Mouse (Mus musculus): Measurements from ENCODE around the gene Clnk.
"Not testable (repeated sequence)": the region's sequence is repeated elsewhere in the genome, so short reads cannot be mapped to it uniquely, and the experiment has no call there.

Clnk gene

DNA sequence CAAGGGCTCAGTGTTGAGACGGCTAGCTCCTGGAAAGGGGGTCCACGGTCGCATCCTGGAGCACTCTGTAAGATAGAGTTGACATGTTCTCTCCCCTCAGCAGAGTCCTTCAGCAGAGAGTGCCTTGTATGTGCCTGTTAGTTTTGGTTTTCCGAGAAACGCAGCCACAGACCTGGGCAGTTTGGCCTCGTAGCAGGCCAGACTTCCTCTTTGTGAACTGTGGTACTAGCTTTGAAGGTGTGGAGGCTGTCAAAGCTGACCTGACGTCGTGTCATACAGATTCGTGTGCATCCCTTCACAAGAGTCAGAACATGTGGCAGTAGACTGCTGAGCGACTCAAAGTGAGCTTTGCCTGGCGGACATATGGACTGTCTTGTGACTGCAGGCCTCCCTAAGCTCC, at the start of gene Clnk:
TSS of gene Clnk (minus strand) at position 191 of the 400 bp plus-strand sequence.
- no peak for DNase-seq

DNA sequence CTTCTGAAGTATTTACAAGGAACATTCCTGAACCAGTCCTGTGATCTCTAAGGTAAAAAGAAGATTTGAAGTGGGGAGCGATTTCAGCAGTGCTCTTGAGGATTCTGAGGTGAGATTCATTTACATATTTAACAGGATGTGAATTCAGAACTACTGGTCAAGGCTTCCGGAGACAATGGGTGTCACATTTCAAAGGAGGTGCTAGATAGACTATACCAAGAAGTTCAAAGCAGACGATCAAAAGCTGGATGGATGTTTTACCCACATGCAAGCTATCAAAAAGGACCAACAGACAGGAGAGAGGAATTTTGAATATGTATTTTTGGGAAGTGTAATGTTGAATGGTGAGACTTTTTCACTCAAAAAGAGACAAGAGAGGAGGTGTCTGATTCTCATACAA, 28.7 kb upstream of the Clnk start:
- DNase-seq = no peak

DNA sequence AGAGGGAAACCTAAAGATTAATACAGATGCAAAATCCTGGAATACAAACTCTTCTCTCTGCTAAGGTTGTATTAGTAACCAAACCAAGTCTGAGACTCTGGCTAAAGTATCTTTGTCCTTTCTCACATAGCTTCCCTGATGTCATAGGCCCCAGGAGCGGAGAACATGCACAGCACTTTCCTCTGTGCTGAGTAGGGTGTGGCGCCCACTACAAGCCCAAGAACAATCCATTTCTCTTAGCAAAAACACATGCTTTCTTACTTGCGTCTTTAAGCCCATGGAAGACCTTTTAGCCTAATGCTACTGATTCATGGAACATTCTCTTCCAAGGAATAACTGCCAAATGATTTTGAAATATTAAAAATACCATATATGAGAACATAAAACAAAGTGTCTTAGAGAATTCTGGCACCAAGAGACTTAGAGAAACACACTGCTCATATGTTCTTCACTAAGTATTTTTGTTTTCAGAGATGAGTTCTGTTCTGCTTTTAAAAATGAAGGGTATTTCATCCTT, 28.0 kb upstream of the Clnk start:
- no peak for DNase-seq

DNA sequence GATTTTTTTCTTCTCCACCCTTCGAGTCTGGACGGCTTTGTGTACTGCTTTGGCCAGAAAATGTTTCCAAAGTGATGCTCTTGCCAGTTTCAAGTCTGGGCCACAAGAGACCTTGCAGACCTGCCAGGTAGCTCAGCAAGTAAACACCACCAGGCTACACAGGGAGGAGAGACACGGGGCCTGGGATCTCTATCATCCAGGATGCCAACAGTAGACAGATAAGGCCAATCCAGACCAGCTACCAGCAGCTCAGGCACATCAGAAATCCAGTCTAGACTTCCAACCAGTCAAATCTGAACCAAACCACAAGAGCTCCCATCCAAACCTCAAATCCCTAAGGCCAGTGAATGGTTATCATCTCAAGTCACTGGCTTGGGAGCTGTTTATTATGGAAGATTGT, 26.3 kb upstream of the Clnk start:
- no peak for DNase-seq

DNA sequence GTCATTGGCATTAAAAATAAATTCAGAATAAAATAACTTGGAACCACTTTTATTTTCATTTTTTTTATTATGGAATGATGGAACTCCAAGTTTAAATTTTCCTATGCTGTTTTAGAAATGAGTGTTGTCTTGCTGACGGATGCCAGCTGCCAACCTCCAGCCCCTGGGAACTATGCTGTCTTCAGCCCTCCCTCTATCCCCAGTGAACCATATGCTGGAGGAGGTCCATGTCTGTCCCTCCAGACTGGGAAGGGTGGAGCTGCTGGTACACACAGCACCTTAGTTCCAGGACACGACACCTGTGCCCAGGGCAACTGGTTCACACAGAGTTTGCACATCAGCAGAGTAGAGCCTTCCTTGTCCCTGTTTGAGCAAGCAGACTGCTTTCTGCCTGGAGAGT, 22.4 kb upstream of the Clnk start:
- no peak for DNase-seq

DNA sequence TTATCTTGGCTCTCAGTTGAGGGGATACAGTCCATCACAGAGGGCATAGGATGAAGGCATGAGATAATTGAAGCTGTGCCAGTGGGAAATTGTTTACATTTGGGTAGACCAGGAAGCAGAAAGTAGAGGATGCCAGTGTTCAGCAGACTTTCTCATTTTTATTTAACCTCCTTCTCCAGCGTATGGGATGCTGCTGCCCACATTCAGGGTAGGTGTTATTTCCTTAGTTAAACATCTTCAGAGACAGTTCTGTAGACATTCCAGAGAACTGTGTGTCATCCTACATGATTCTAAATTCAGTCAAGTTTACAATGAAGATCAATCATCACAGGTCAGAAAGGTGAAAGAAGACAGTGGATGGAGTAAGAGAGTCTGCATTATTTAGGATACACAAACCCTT, 12.0 kb upstream of the Clnk start:
- no peak for DNase-seq

DNA sequence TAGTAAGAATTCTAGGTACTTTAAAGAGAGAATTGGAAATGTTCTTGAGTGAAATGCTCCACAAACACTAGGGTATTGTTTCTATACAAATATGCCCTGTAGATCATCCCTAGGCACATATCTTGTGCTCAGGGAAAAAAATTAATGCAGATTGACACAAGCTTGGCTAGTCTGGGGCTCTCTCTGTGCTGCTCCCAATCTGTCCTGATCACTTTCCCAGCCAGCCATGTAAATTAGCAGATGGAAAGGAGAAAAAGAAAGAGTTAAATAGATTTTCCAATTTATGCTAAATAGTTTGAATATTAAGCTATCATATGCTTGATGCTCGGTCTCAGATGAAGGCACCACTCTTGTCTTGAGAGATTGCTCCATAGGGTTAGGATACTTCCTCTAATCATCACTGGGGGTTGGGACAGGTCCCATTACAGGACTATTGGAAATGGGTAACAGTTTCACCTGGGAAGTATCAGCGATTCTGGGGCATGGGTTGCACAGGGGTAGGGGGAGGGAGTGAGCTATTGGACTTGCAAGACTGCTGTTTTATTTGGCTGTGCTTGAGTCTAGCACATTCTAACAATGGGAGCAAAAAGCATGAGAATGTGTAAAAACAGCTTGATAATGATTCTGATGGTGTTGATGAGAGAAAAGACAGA, 10.1 kb upstream of the Clnk start:
- DNase-seq = no peak

DNA sequence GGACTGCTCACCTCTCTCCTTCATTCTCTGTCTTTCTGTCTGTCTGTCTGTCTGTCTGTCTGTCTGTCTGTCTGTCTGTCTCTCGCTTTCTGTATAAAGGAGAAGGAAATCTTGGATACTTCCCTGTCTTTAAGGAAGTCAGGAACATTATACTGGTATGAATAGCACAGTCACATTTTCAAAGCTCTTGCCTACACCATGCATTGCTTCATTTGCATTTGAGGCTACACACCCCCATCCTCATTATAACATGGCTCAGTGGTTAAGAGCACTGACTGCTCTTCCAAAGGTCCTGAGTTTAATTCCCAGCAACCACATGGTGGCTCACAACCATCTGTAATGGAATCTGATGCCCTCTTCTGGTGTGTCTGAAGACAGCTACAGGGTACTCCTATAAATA, 6.0 kb upstream of the Clnk start:
- DNase-seq = not testable (repeated sequence)

DNA sequence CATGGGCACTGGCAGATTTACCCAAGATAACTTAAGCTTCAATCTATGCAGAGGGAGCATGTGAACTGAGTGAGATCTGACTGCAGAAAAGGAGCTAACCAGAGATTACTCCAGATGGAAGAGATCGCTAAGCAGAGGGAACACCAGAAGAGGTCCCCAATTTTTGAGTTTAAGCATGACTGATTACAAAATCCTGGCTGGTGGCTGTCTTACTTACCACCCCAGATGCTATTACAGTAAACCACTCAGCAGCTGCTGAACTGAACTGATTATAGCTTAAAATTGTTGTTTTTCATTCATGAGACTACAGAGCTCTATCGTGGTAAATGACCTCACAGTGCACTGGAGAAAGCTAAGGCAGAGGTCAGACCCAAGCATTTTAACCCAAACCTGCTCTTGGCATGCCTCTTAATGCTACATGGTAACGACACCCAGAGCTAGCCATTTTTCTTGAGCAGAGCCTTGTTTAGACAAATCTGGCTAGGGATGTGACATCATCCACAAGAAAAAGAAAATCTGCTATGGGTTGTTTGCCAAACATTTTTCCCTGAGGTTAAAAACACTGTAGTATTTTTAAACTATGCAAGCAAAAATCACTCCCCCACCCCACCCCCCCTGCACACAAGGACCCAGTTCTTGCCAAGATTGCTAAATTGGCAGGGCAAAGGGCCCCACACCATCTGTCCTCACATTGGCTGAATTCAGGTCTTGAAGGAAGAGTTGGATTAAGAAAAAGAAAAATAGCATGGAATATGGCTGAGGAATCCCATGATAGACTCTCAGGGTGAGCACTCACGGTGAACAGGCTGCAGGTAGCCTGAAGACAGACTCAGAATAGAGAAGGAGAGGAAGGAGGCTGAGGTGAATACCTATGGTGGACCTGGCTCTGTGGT, 5.4 kb upstream of the Clnk start:
- DNase-seq = peak; percentile 81 to 83

DNA sequence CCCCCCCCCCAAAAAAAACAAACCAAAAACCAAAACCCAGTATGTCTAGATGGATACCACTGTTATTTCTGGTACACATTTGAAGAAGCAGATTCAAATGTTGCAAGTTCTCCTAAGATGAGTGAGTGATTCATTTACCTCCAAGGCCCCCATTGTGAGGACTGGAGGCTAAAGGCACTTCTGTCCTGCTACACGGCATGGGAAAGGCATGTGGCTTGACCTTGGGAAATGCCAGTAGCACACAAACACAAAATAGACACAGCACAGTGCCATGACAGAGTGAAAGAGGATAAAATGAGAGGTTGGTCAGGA, 4.8 kb upstream of the Clnk start:
- DNase-seq = no peak

DNA sequence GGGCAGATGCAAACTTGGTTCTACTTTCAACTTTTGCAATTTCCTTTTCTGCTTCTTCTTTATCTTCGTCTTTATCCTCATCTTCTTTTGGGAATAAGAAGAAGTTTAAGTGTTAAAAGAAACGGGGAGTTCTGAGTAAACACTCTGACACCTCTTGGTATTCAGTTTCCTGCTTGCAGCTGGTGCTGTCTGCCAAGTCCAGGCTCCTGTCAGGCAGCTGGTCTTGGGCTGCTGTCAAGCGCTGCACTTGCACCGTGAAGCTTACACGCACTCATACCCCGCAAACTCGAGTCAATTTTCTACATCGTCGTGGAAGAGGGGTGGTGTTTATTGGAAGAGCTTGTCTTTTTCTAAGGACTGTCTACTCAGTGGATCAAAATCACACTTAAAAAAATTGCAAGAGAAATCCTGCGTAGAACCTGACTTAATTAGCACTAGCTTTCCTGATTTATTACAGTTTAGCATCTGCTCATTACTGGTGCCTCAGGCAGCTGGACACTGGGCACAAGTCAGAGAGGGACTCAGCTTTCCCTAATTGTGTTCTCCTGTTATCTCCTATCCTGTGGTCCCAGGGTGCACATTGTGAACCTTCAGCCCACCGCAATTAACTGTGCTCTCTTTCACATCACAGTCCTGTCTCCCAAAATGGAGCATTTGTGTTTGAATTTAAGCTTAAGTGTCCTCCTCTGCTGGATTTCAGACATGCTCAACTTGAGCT, 3.5 kb upstream of the Clnk start:
- DNase-seq = no peak

DNA sequence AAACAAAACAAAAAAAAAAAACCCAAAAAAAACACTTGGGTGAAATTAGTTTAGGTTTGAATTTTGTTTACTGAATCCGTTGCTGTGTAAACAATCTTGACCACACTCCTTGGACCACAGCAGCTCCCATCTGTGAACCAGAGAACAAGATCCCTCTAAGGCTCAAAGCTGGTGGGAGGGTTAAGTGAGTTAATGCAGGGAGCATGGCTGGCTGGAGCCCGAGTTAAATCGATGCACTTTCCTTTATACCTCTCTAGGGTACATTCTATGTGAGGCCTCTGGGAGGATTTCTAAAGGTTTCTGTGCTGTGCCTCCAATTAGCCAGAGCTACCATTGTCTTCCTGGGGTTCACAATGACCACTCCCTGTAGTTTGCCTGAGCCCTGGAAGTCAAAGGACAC, 1.2 kb downstream of the Clnk start:
- no peak for DNase-seq

DNA sequence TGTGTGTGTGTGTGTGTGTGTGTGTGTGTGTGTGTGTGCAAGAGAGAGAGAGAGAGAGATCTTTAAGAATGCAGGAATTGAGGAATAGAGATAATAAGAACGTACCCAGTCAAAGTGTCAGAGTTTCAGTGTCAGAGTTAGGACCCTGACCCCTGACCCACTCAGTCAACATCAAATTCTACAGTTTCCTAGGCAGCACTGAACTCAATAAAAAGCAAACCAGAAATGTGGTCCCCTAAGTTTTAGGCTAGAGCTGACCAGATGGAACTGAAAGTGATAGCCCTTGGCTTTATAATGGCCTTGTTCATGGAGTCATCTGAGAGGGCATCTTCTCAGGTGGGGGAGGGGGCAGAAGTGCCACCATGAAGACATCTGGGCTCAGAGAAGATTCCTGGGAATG, 1.7 kb downstream of the Clnk start:
- no peak for DNase-seq

DNA sequence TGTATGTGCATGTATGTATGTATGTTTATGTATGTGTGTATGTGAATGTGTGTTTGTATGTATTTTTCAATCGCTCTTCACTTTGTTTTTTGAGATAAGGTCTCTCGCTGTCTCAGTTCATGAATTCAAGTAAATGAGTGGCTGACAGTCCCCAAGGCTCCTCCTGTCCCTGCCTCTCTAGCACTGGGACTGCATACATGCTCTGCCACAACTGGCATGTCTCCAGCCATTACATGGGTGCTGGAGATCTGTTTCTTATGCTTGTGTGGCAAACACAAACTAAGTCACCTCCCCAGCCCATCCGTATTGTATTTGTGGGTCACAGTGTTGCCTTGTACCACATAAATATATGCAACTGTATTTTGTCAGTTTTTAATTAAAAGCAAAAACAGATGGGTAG, 3.7 kb downstream of the Clnk start:
- DNase-seq = no peak

DNA sequence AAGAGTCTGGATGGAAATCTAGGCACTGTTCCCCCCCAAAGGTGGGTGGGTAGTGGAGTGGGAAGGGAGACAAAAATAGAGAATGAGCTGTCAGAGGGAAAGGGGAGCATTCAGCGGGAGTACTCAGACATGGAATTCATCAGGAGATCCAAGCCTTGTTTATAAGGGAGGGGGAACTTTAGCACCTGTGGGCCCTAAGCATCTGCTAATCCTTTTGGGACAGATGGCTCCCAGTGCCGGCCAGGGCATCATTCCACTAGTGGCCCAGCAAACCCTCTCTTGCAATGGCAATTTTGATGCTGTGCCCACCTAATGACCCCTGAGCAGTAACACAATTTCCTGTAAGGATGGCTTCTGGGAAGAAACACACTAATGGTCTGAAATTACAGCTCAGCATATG, 5.0 kb downstream of the Clnk start:
- peak; percentile 96 to 97 for DNase-seq

DNA sequence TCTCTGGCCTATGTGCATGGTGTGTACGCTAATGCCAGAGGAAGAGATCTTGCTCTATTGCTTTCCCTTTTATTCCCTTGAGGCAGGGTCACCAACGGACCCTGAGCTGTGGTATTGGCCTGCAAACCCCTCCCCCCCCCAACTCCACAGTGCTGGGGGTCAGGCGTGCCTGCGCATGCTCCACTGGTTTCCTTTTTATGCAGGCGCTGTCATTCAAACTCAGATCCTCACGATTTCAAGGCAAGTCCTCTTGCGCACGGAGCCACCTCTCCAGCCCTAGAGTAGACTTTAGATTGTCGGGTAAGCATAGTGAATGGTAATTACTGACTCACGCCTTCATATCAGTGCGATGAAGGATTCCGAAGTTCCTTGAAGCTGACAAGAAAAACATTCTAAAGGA, 6.1 kb downstream of the Clnk start:
- no peak for DNase-seq

DNA sequence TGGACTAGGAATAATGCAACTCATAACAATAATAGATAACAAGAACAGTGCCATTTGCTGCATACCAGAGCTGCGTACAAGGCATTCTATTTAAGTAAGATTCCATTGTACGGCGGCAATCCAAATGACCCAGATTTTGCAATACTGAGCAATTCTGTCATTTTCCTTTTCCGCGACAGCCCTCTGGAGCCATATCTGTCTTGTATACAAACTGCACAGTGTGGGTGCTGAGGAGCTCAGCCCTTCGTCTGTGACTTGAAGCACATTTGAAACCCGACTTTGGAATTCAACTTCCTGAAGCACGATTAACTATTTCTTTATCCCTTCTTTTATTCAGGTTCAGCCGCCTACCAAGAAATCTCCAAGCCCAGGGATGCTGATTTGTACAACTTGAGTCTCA, 6.6 kb downstream of the Clnk start:
- DNase-seq = peak in 1 of 2 experiments; percentile 50

DNA sequence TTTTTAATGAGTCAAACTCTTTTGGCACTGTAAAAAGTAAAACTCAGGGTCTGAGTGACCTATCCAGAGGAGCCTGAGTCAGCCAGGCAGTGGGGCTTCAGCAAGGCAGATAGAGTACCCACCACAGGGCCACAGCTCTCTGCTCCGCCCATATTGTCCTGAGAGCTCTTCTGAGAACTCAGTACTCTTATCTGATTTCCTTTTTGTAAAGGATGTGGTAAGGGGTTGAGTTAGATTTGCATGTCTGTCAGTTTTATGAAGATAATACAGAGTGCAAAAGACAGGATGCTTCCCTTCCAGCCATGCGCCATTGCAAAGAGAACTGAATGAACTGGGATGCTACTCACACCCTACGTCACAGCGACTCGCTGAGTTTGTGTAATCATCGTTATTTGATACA, 12.0 kb downstream of the Clnk start:
- DNase-seq = no peak

DNA sequence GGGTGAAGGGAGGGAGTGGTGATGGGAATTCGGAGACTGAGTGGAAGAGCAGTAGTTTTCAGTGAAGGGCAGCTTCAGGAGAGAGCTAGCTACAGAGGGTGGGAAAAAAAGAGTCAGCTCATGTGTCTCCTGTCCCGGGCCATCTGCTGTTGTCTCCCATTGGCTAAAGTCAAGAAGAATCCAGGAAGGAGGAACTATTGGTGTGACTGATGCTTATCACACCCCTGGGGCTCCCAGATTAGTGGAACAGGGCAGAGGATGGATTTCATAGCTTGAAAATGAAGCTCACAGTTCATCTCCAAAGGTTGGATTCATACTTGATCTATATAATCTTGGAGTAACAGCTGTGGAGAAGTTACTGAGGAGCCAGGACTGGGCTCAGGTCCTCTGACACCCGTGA, 13.6 kb downstream of the Clnk start:
- DNase-seq = peak; percentile 39 to 52

DNA sequence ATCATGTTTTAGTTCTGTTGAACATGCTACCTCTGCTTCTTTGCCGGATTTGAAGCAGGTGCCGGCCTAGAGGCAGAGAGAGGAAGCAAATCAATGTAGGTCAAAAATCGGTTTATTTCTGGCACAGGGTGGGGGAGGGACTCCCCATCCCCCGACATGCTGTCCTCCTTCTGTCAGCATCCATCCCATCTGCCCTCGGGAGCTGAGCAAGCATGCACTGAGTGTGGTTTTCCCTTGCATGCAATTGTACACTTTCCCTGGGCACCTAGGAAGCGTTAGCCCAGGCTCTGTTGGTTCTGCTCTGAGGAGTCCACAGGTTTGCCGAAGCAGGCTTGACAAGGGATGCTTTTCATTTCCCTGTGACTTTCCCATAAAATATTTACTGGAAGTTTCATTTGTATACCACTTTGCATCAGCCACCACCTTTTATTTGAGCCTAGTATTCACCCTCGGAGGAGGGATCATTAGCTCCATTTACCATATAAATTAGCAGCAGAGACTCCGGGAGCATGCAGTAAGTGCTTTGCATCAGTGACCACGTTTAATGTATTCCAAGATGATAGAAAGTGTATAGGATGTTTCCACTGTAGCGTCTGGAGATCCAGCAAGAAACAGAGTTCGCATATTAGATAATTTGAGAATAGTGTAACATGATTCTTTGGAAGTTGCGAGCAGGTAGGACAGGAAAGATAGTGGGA, 14.2 kb downstream of the Clnk start:
- peak; percentile 87 to 88 for DNase-seq

DNA sequence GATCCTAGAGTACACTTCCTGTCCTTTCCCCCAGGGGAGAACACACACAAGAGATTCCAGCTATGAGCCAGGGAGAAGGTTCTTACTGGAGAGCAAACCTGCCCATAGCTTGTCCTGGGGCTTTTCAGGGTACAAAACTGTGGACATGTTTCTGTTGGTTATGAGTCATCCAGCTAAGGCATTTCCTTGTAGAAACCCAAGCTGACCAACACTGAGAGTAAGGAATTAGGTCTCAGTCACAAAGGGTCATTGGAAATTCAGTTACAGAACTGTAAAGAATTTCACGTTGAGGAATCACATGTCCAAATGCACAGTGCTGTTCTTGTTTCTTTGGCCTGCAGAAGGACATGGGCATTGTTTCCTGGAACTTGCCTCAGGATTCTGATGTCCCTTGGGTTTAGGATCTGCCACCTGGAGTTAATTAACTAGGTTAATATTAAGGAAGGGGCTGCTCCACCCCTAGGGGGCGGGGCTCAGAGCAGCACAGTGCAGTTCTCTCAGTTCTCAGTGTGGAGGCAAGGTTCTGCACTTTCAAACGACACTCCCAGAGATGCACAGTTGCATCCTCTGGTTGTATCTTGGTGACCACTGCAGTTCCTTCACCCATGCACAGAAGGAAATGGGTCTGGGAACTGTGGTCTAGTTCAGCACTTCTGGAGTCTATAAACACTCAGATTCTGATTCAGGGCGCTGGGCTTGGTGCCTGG, 18.4 kb downstream of the Clnk start:
- DNase-seq = no peak

DNA sequence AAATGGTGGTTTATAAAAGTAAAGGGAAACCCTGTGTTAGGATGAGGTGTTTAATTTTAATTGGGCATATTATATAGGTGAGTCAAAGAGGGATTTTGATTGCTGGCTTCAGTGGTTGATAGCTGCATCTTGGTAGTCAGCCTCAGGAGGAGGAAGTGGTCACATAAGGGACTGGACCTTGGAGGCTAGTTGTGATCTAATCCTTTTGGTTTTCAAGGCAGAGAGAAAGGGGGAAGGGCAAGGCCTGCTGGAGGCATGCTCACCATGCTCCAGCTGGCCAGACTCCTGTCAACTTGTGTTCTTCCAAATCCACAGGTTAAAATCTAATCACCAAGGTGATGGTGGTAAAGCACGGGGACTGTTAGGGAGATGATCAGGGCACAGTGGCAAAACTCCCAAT, 19.0 kb downstream of the Clnk start:
- no peak for DNase-seq

DNA sequence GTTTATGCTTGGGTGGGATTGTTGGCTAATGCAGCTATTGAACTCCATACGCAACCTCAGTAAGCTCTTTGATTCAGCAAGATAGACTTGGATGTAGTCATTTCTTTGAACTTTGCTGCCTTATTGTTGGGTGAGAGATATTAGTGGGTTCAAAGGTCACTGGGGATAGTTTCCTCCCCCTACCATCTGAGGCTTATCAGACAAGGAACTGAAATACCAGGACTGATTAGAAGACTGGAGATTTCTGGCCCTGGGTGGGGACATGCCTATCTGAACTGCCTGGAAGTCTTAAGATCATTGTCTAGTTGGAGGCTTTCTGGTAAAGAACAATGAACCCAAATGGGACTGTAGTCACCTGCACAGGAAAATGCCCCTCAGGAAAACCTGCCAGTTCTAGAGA, 26.4 kb downstream of the Clnk start:
- no peak for DNase-seq
